Mouse (Mus musculus): ENCODE measurements around the gene Vmn1r152.
"Not testable (repeated sequence)": the region's sequence is repeated elsewhere in the genome, so short reads cannot be mapped to it uniquely, and the experiment has no call there.

Vmn1r152 gene

GRCm38 (mm10) chr7:22522667-22523066, at the start of gene Vmn1r152:
Gene Vmn1r152, plus strand, starts transcription at chr7:22522967.
- not testable (repeated sequence) for DNase-seq (ENCODE audit: low read depth)

- DNase-seq (ENCODE audit: low read depth): not testable (repeated sequence)
These were observed 23.2 kb upstream of the Vmn1r152 start, which contains the start of gene Vmn1r151 for GRCm38 (mm10) chr7:22499578-22499977. Gene Vmn1r151, minus strand, starts transcription at chr7:22499678.

- not testable (repeated sequence) for DNase-seq (ENCODE audit: low read depth)
These were observed 12.0 kb downstream of the Vmn1r152 start, which contains the start of gene Gm8677 for GRCm38 (mm10) chr7:22534787-22535186. Gene Gm8677, minus strand, starts transcription at chr7:22534887.

GRCm38 (mm10) chr7:22565243-22565642, 42.5 kb downstream of the Vmn1r152 start, which contains the start of gene Gm4201:
Gene Gm4201, minus strand, starts transcription at chr7:22565343.
- DNase-seq (ENCODE audit: low read depth): not testable (repeated sequence)
